Mouse (Mus musculus) forebrain, embryonic 11.5 days (tissue): ENCODE measurements around the gene Cops4. TPM values are rescaled to one million over a fixed set of nuclear protein-coding genes. Genes with fewer than 3 reads are reported as not detected.

Source experiments
- ATAC-seq: fragments of 200-750 bp; cut with Nextera tagmentation; replicated peaks from 2 replicates; pipeline ENCODE4 v1.8.0; 2017; ENCODE audit warnings: moderate TSS enrichment; ENCODE audit not compliant: low FRiP score
- DNase-seq: peaks from one replicate; pipeline ENCODE4 v3.0.0-alpha.2; 2017; ENCODE audit warnings: low spot score
- H3K27ac ChIP-seq: fragments of 300-500 bp; sonication (generic); 2 replicates; pipeline ENCODE4 v1.5.1; 2014; ENCODE audit warnings: low read depth, low read length
- H3K27me3 ChIP-seq: fragments of 300-500 bp; sonication (generic); 2 replicates; pipeline ENCODE4 v1.6.1; 2014; ENCODE audit warnings: mild to moderate bottlenecking, low read length, mixed read lengths; ENCODE audit not compliant: control insufficient read depth, insufficient read depth
- H3K36me3 ChIP-seq: fragments of 300-500 bp; sonication (generic); 2 replicates; pipeline ENCODE4 v1.6.1; 2014; ENCODE audit warnings: mild to moderate bottlenecking, low read length, moderate library complexity, mixed read lengths; ENCODE audit not compliant: control insufficient read depth, insufficient read depth
- H3K4me1 ChIP-seq: fragments of 300-500 bp; sonication (generic); replicated peaks from 2 replicates; pipeline ENCODE4 v1.6.1; 2014; ENCODE audit warnings: low read length, mixed read lengths; ENCODE audit not compliant: control insufficient read depth, insufficient read depth
- H3K4me2 ChIP-seq: fragments of 300-500 bp; sonication (generic); 2 replicates; pipeline ENCODE4 v1.6.1; 2014; ENCODE audit warnings: low read depth, mild to moderate bottlenecking, low read length, moderate library complexity, mixed read lengths; ENCODE audit not compliant: severe bottlenecking
- H3K4me3 ChIP-seq: fragments of 300-500 bp; sonication (generic); 2 replicates; pipeline ENCODE4 v1.5.1; 2014; ENCODE audit warnings: low read depth, low read length
- H3K9ac ChIP-seq: fragments of 300-500 bp; sonication (generic); 2 replicates; pipeline ENCODE4 v1.6.1; 2014; ENCODE audit warnings: low read length
- H3K9me3 ChIP-seq: fragments of 300-500 bp; sonication (generic); 2 replicates; pipeline ENCODE4 v1.6.1; 2016; ENCODE audit warnings: low read length, mixed read lengths; ENCODE audit not compliant: control insufficient read depth
- WGBS: fragments of 180-500 bp; shearing (Covaris S2); extraction: QIAGEN DNeasy Blood & Tissue Kit; methylation state at CpG from one replicate; pipeline ENCODE4 v1.1.7; 2014; 5-methylcytosine and 5-hydroxymethylcytosine counted together
- polyA plus RNA-seq: library from polyadenylated mRNA; unstranded; fragments of >200 nt; fragmentation: Nextera tagmentation; extraction: Ambion mirVana; gene quantifications from 2 replicates; pipeline ENCODE4 v1.2.1, GENCODE M21; 2014

The Cops4 gene
- polyA plus RNA-seq, 1 experiment from 2014 or later = 231 TPM

DNA sequence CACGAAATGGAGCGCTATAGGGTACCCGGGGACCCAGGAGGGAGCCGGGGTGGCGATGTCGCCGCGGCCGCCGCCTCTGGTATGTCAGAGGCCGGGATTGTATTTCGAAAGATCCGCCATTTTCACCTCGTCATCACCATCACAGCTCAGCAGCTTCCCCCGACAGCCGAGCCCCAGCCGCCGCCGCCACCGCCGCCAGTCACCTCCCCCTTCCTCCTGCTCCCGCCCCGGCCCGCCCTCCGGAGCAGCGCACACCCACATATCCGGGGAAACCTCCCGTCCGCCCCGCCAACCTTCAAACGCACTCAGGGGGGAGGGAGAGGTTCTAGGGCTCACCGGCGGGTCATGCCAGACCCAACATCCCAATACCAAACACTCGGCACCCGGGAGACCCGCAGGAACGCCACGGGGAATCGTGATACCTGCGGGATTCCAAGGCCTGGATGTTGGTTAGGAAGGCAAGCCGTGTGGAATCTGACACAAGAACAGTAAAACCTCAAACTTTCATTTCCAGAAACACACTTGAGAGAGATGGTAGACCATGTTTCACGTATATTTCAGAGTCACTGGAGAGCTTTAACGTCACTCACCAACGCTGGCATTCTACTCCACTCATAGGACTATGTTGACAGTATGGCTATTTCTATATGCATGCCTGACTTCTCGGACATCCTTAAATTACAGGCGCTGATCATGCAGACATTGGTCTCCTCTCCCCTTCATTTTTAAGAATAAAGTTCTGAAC lies 19.5 kb upstream of the Cops4 start:
- H3K9me3 ChIP-seq = no peaks in the 10 kb centered on the region
- DNase-seq (peak; percentile 89), ATAC-seq (peak; percentile 55)
- H3K9ac ChIP-seq = peak overlapping the region; percentile 79
- peak overlapping the region; percentile 39; the same call in 1 of the 2 replicates for H3K27ac ChIP-seq
- no peaks in the 10 kb centered on the region for H3K27me3 ChIP-seq
- 2% methylated on average over 38 of the region's 46 CpGs for WGBS
- no peaks in the 10 kb centered on the region; the same call in 1 of the 2 replicates for H3K4me1 ChIP-seq
- H3K4me3 ChIP-seq = peak overlapping the region; percentile 79
- peak overlapping the region; percentile 92 for H3K4me2 ChIP-seq
- H3K36me3 ChIP-seq = no peaks in the 10 kb centered on the region

DNA sequence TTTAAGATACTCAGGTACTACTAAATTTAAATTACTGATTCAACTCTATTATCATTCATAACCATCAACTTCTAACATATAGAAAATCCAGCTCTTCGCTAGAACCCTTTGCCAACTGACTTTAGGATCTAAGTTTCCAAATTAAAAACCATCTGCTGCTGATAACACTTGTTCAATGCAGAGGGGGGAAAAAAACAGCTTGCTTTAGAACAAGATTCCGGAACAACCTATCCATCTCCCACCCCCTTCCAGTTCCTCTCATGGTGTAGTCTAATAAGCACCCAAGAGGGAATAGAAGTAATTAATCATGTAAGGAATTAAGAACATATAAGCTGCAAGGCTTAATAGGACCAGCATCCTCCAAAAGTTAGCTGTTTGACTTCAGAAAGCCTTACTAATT lies 18.9 kb upstream of the Cops4 start:
- Histone ChIP-seq H3K9me3 (no peaks in the 10 kb centered on the region), H3K4me1 (no peaks in the 10 kb centered on the region; the same call in 1 of the 2 replicates), H3K9ac (peak overlapping the region; percentile 74), H3K27me3 (no peaks in the 10 kb centered on the region), H3K4me3 (peak overlapping the region; percentile 79), H3K36me3 (no peaks in the 10 kb centered on the region), H3K27ac (0 out of 2 replicates have a peak overlapping the region, but pooled peaks have one; percentile 64), H3K4me2 (peak overlapping the region; percentile 92)
- DNase-seq (no peak), ATAC-seq (no peak)
- WGBS = 31% methylated on average over 2 of the region's 2 CpGs

DNA sequence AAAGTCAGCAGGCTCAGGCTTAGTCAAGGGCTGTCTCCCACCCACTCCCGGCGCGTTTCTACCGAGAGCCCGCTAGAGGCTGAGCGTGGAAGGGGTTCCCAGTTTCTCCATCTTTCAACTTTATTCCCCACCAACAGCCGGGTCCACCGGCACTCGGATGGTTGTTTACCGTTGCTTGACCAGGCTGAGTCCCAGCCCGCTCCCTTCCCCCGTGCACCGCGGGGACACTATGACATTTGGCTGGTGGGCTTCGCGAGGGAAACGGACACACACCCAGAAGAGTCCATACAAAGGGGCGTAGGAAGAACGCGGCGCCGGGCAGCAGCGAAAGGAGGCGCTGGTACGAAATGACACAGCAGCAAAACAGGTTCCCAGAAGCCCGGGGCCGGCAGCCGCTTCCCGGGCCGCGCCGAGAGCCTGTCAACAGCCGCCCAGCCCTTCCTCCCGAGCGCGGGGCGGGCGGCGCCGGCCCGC lies 18.2 kb upstream of the Cops4 start:
- no peaks in the 10 kb centered on the region for H3K9me3 ChIP-seq
- H3K27me3 ChIP-seq = no peaks in the 10 kb centered on the region
- H3K9ac ChIP-seq = peak overlapping the region; percentile 74
- ATAC-seq (peak; percentile 19), DNase-seq (peak; percentile 80)
- no peaks in the 10 kb centered on the region; the same call in 1 of the 2 replicates for H3K4me1 ChIP-seq
- H3K4me3 ChIP-seq = peak overlapping the region; percentile 79
- peak overlapping the region; percentile 64 for H3K27ac ChIP-seq
- peak overlapping the region; percentile 92 for H3K4me2 ChIP-seq
- under 1% methylated on average over 31 of the region's 41 CpGs for WGBS
- no peaks in the 10 kb centered on the region for H3K36me3 ChIP-seq

GRCm38 (mm10) chr5:100500458-100500961 lies 17.6 kb upstream of the Cops4 start, which contains the start of gene Lin54:
TSS of gene Lin54 (minus strand) at chr5:100500639.
- Histone ChIP-seq H3K9me3 (no peaks in the 10 kb centered on the region), H3K4me2 (peak within 1 kb of the TSS; percentile 92), H3K27ac (peak within 1 kb of the TSS; percentile 68), H3K36me3 (no peaks in the 10 kb centered on the region), H3K4me3 (peak within 1 kb of the TSS; percentile 79), H3K4me1 (no peaks in the 10 kb centered on the region; the same call in 1 of the 2 replicates), H3K9ac (peak within 1 kb of the TSS; percentile 74), H3K27me3 (no peaks in the 10 kb centered on the region)
- DNase-seq (peak; percentile 97), ATAC-seq (peak; percentile 96)
- under 1% methylated on average over 47 of the region's 60 CpGs for WGBS

- Histone ChIP-seq H3K4me1 (no peaks in the 10 kb centered on the region; the same call in 1 of the 2 replicates), H3K27me3 (no peaks in the 10 kb centered on the region), H3K36me3 (no peaks in the 10 kb centered on the region), H3K9me3 (no peaks in the 10 kb centered on the region), H3K9ac (no peak overlapping the region), H3K4me3 (no peak overlapping the region; the same call in 1 of the 2 replicates), H3K27ac (no peak overlapping the region), H3K4me2 (peak overlapping the region; percentile 52; the same call in 1 of the 2 replicates)
- 87% methylated on average over 4 of the region's 4 CpGs for WGBS
- ATAC-seq (no peak), DNase-seq (no peak)
Observed at GRCm38 (mm10) chr5:100501267-100501666, 16.8 kb upstream of the Cops4 start.

DNA sequence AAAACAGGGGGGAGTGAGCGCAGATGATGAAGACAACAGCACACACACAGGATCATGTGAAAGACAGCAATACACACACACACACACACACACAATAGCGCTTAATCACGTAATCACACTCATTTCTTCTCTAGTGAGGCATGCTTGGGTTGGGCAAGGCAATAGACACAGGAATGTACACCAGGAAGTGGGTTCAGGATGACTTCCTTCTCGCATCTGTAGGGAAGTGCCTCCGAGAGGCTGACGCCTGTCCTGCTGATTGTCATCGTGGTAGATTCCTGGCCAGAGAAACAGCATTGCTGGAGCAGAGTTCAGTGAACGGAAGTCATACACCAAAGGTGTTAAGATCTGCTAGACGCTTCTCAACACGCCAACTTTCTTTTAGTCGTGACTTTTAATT lies 8.9 kb upstream of the Cops4 start:
- Histone ChIP-seq H3K4me3 (no peak overlapping the region), H3K4me2 (no peak overlapping the region), H3K9me3 (no peaks in the 10 kb centered on the region), H3K9ac (no peak overlapping the region), H3K36me3 (no peaks in the 10 kb centered on the region), H3K4me1 (no peaks in the 10 kb centered on the region), H3K27ac (no peak overlapping the region), H3K27me3 (no peaks in the 10 kb centered on the region)
- ATAC-seq = no peak
- WGBS = 75% methylated on average over 11 of the region's 11 CpGs
- DNase-seq = no peak

GRCm38 (mm10) chr5:100512576-100512975 lies 5.5 kb upstream of the Cops4 start:
- no peak overlapping the region for H3K27ac ChIP-seq
- ATAC-seq (no peak), DNase-seq (no peak)
- H3K9me3 ChIP-seq = no peaks in the 10 kb centered on the region
- peaks cover 2% of the 10 kb centered on the region; the same call in 1 of the 2 replicates for H3K4me1 ChIP-seq
- H3K9ac ChIP-seq = no peak overlapping the region
- H3K4me2 ChIP-seq = no peak overlapping the region
- no peak overlapping the region for H3K4me3 ChIP-seq
- H3K27me3 ChIP-seq = no peaks in the 10 kb centered on the region
- no peaks in the 10 kb centered on the region for H3K36me3 ChIP-seq

- 14% methylated on average over 5 of the region's 5 CpGs for WGBS
- H3K4me1 ChIP-seq = peaks cover 7% of the 10 kb centered on the region; the same call in 1 of the 2 replicates
- H3K9ac ChIP-seq = peak overlapping the region; percentile 91
- no peak overlapping the region for H3K27ac ChIP-seq
- ATAC-seq = no peak
- H3K36me3 ChIP-seq = no peaks in the 10 kb centered on the region
- H3K4me2 ChIP-seq = peak overlapping the region; percentile 80
- H3K27me3 ChIP-seq = no peaks in the 10 kb centered on the region
- H3K4me3 ChIP-seq = peak overlapping the region; percentile 84
- no peaks in the 10 kb centered on the region for H3K9me3 ChIP-seq
- no peak for DNase-seq
Observed at GRCm38 (mm10) chr5:100519027-100519411, 910 bp downstream of the Cops4 start.
